Mouse (Mus musculus) left cerebral cortex, adult 18-20 months (tissue): ENCODE measurements around the gene Gstp1. TPM values are rescaled to one million over a fixed set of nuclear protein-coding genes. Genes with fewer than 3 reads are reported as not detected.
A peak's percentile ranks its signal among the peaks of the same experiment; 100 is the strongest.

Experiments used
- DNase-seq, 2 experiments: peaks; one replicate each; pipeline ENCODE4 v3.0.0; 2021 to 2022; ENCODE audit warnings: low spot score in 2 of 2, mixed read lengths in 1 of 2
- total RNA-seq, 2 experiments: library from RNA; stranded (reverse); gene quantifications; 2 replicates each; pipeline ENCODE4 v1.2.3; 2021

Gstp1 gene
- total RNA-seq, 2 experiments from 2014 or later = 353 to 399 TPM

DNA sequence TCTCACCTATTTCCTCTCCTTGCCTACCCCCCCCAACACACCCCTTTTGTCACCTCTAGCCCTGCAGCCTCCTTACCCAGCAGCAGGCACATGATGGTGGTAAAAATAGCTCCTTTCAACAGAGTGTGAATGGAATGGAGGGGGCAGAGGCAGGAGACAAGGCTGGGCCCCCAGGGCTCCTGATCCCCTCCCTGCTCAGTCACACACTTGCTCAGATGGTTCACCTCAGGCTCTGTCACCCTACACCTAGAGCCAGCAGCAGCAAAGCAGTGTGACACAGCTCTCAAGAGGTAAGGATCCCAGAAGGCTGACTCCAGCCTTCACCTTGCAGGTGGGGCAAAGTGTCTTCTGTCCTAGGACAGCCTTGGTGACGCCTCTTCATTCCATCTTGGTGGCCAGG, 34.7 kb downstream of the Gstp1 start, which contains the start of gene Doc2g:
TSS of gene Doc2g (plus strand) at position 202 of the 400 bp plus-strand sequence.
- no peak for DNase-seq

DNA sequence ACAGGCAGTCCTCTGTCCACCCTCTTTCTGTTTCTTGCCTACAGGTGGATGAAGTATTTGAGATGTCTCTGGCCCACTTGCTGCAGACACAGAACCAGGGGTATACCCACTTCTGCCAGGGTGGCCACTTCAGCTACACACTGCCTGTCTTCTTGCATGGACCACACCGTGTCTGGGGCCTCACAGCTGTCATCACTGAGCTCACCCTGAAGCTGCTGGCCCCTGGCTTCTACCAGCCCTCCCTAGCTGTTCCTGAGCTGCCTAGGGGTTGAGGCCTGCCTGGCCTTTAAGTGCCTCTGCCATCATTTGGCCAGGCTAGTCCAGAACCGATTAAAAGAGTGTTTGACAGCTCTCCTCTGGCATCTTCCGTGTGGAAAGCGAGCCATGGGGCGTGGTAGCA, 36.0 kb downstream of the Gstp1 start:
- DNase-seq = no peak

DNA sequence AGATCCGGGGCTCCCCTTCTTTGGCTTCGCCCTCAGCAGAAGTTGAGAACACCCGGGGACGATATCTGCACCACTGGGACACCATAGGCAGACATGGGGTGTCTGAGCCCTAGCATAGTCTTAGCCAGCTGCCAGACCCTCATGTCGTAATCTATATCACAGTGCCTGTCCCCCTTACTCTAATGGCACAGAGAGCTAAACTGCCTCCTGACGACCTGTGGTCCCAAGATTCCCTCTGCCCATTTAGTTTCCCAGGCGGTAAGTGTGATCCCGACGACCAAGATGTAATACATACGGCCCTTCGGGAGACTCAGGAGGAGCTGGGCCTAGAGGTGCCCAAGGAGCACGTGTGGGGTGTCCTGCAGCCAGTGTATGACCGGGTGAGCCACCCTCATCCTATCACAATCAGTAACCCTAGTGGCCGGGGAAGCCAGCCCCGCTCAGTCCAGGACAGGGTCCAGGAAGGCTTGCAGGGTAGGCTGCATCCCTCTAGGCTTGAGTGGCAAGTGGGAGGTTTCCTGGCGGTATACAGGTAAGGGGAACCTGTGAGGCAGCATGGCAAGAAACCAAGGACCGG, 36.7 kb downstream of the Gstp1 start:
- no peak for DNase-seq

DNA sequence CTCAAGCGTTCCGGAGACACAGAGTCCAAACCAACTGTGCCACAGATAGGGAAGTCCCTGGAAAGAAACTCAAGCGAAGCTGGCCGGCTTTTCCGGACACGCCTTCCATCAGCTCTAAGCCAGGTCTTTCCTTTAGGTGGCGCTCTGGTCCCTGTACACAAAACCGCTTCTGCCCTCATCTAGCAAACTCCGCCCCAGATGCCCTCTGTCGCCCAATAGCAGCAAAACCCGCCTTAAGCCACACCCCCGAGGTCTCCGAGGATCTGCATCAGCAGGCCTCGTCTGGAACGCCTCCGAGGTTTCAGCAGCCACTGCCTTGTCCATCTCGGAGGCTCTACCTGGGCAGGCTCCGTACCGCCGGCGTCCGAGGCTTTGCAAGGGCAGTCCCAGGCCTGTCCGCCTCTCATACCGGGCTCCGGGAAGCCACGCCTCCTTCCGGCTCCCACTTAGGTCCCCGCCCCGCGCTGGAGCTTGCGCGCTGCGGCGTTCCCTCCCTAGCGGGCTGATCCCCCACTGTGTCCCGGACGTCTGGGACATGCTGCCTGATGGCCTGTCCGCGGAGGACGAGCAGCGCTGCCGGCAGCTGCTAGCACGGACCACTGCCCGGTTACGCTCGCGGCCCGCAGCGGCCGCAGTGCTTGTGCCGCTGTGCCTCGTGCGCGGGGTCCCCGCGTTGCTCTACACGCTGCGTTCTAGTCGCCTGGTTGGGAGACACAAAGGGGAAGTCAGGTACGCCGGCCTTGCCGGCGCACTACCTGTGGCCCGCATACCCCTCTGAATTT, 37.5 kb downstream of the Gstp1 start, which contains the start of the genes Nudt8 and Gm49405:
TSS of gene Nudt8 (plus strand) at position 462 of the 782 bp plus-strand sequence.
TSS of gene Gm49405 (plus strand) at position 508 of the 782 bp plus-strand sequence.
- DNase-seq = peak; percentile 93 to 94

DNA sequence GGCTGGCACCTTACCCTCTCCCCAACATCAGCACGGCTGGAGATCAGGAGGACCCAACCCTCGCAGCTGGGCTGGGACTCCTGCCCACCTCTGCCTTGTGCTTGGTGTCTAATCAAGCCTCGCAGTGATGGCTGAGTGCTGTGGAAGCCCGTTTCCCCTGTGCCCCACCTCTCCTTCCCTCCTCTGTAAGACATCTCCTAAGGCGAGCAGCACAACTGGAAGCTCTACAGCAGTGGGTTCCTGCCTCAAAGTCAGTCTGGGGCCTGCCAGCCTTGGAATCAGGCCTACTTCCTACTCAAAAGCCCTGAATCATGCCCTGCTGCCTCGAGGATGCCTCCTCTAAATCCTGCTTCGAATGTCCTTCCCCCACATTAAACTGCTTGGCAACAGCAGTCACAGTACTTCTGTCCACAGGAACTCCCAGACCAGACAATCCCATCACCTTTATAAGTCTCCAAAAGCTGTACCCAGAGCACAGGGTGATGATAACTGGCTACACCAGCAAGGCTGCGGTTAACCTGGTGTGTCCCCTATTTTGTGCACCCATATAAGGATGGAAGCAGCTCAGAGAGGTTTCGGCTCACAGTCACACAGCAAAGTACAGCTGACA, 38.6 kb downstream of the Gstp1 start:
- DNase-seq = no peak

DNA sequence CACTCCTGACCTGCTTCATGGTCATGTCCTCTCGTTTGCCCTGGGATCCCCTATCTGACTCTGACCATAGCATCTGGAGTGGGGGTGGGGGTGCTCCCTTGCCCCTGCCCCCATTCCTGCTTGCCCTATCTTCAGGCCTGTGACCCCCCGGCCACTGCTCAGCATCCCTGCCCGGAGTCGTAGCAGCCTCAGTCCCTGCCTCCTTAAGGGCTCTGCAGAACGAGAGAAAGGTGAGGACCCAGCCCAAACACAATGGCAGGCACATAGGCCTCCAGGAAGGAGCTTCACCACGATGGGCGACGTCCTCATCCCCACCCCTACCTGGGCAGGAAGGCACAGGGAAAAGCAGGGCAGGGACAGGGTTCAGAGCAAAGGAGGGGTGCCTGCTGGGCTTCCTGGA, 39.5 kb downstream of the Gstp1 start:
- DNase-seq = no peak

DNA sequence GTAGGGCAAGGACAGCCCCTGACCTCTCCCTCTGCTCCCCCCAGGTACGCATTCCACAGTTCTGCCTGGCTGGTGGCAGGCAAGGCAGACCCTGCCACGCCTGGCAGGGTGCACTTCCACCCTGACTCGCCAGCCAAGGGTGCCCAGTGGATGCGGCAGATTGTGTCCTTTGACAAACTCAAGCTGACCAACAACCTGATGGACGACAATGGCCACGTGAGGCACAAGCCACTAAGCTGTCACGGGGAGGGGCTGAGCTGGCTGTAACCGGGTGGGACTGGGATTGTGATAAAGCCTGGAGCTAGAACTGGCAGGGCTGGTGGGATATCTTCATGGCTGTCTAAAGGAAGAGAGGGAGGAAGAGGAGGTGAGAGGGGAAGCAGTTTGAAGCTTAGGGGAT, 40.6 kb downstream of the Gstp1 start:
- DNase-seq = no peak

DNA sequence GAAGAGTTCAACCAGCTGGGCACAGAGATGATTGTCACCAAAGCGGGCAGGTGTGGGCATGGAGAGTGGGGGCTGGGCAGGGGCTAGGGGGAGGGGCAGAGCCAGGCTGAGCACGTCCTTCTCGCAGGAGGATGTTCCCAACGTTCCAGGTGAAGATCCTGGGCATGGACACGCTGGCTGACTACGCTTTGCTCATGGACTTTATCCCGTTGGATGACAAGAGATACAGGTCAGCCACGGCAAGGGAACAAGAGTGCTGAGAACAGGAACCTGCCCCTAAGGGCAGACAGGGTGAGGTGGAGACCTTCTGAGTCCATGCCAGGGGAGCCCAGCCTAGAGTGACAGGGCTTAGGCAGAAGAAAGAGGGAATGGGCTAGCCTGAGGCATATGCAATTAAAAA, 41.0 kb downstream of the Gstp1 start:
- DNase-seq = no peak

DNA sequence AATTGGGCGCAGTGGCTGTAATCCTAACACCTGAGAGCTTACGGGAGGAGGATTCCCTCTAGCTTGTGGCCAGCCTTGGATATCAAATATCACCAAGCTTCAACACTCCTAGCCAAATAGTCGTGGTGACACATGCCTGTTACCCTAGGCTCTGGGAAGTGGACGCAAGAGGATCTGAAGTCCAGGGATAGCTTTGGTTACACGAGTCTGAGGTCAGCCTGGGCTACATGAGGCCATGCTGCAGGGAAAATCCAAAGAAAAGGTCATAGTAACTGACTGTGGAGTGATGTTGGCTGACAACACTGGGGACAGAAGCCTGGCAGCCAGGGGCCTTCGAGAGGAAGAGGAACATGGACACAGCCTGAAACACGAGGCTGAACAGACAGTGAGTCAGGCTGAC, 41.7 kb downstream of the Gstp1 start:
- DNase-seq = no peak

DNA sequence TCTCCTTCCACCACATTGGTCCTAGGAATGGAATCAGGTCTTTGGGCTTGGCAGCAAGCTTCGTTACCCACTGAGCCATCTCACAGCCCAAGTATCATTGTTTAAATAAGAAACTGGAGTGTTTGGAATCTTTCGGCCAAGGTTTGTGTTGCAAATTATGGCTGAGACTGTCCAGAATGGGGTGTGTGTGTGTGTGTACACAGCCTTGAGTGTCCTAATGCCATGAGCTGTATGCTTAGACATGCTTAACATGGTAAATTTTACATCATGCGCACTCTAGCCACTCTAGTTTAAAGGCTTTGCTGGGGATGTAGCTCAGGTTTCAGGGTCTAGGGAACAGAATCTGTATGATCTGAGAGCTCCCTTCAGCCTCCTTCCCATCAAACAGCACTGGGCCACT, 42.3 kb downstream of the Gstp1 start:
- no peak for DNase-seq

DNA sequence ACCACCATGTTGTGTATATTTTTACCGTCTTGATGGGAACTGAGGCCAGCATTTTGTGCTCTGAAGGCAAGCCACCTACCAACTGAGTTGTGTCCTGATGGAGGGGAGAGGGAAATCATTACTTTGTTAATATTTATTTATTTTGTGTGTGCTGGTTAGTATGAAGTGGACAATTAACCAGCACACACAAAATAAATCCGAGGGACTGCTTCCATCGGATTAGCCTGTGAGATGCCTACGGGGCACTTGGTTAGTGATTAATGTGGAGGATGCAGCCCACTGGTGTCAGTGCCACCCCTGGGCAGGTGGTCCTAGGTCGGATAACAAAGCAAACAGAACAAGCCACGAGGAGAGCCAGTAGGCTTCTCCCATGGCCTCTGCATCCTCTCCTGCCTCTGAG, 42.9 kb downstream of the Gstp1 start:
- DNase-seq = no peak

DNA sequence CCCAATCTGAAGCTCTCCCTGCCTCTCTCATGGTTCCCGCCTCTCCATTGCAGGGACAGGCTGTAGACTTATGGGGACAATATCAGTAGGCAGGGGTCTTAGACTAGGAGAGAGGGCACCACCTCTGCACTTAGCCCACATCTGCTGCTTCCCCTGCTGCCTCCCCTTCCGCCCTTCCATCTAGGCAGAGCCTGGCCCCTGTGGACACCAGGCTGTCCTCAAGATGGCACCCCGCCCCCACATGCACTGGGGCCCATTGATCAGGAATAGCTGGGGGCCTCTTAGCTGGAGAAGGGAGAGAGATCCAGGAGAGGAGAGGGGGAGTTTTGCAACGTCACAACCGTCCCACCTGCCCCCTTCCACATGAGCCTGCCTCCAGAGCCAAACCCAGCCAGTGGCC, 45.4 kb downstream of the Gstp1 start, which contains the start of gene Tbx10:
TSS of gene Tbx10 (plus strand) at position 337 of the 400 bp plus-strand sequence.
- no peak for DNase-seq

DNA sequence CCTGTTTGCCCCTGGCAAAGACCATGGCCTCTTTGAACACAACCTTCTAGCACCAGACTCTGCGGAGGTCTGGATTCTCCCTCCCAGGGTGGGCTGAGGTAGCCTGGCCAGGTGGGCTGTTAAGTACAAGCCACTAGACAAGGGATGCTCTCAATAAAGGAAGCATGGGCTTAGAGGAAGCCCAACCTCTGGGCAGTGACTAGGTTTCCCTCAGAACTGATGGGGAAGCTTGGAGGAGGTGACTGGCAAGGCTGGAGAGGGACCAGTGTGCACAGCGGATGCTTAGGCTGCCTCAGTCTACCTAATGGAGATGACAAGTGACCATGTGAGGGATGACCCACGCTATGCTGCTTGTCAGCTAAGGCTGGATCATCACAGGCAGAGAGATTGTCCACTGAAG, 45.8 kb downstream of the Gstp1 start:
- no peak for DNase-seq

DNA sequence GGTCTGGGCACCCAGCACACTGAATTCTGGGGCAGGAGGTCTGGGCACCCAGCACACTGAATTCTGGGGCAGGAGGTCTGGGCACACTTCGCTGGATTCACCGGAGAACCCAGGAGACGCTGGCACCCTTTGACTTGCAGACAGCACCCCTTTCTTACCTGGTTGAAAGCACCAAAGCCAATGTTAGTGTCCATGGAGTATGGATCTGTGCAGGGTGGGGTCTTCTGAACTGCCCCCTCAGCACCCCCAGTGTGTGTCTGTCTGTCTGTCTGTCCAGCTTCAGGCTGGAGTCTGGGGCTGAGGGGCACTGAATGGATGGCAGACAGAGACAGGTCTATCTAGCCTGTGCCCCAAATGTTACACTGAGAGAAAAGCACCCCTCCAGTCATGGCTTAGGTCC, 46.2 kb downstream of the Gstp1 start:
- no peak for DNase-seq

DNA sequence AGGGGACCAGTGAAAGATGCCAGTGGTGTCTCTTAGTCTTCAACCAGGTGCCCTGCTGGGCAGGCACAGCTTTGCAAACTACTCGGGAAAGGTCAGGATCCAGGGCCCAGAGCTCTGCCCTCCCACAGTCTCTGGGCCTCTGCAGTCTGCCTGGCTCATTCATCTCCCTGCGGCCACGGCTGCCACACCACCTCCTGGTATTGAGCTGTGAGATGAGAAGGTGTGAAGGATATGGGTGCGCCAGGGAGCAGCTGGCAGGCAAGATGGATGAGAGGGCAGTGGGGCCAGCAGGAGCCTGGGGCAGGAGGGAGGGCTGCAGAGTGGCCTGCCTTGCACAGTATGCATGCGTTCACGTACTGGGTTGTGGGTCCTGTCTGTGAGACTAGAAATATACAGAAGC, 47.0 kb downstream of the Gstp1 start:
- no peak for DNase-seq

DNA sequence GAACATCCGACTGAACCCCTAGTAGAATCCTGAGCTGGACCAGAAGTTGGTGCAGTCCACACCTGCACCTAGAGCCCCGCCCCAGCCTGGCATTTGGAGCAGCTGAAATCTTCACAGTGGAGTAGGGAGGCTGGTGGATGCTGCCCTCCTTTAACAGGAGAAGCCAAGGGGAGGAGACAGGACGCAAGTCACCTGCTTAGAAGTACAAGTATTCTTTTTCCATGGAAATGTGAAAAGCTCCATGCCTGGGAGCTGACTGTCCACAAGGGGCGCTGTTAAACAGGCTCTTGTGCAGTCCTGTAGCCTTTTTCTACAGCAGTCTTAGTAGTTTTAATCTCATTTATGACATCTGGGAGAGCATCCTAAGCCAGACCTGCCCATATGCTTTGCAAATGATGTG, 49.0 kb downstream of the Gstp1 start:
- DNase-seq = no peak

DNA sequence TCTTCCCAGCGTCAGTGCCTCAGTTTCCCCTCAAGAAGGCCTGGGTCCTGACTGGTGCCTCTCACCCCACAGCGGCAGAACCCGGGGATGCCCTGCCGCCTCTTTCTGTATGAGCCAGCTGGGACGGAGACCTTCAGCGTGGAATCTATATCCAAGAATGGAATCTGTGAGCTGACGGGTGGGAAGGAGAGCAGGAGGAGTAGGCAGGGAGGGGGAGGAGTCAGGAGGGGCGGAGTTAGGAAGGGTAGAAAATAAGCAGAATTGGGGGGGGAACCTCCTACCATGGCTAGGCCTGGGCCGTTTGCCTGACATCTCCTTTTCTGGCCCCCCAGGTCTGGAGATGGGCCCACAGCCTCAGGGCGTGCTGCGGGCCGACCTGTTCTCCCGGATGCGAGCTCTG, 49.7 kb downstream of the Gstp1 start:
- DNase-seq = no peak

DNA sequence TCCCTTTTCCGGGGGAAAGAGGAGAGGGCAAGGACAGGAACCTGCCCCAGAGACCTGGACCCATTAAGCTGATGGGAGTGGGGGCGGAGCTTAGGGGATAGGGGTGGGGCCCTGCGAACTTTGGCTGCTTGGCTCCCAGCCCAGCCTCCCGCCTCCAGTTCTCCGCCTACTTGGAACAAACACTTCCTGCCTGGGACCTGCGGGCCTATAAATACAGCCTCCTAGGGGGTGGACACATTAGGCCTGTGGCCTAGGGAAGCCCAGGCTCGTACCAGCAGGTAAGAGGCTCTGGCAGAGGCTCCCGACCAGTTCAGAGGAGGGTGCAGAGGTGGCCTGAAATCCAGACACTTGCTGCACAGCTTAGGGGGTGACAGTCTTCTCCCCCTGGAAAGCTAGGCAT, 51.5 kb downstream of the Gstp1 start, which contains the start of gene Acy3:
TSS of gene Acy3 (plus strand) at position 237 of the 400 bp plus-strand sequence.
- DNase-seq = peak; percentile 53 to 59
